Comparison of ENCODE assay signal across 8 mouse cellular contexts in genomic region chr7:4923586-4924364, GRCm38 (mm10). TPM values are rescaled to one million over a fixed set of nuclear protein-coding genes. Genes with fewer than 3 reads are reported as not detected.
DNase-seq lines count a peak whose midpoint lies in the region; ATAC-seq and TF ChIP-seq lines count a peak whose summit lies in the region.

No protein-coding gene starts in this region.

- peak overlapping the region; percentile 74 for H3K4me2 ChIP-seq in forebrain, embryonic 13.5 days

- ATAC-seq in cerebellum, adult (ENCODE audit: insufficient number of reproducible peaks, low FRiP score, low TSS enrichment), result peak; percentile 43
- ATAC-seq in forebrain, embryonic 13.5 days, result no peak

- DNase-seq in gastrocnemius, adult 2 months, result peak; percentile 73
- DNase-seq in gastrocnemius, adult 18-20 months (ENCODE audit: low spot score), result no peak
- DNase-seq in heart, postnatal 4 days, result peak; percentile 67
- DNase-seq in layer of hippocampus, postnatal 36 days, result peak; percentile 65 to 66
- peak; percentile 51 for DNase-seq in splenic B cell, adult 2 months (ENCODE audit: low read depth, low spot score)

- no peaks in the 10 kb centered on the region for H3K27me3 ChIP-seq in forebrain, embryonic 13.5 days
- H3K27me3 ChIP-seq in megakaryocyte, embryonic 14.5 days (replicated peaks), result peaks cover 58% of the 10 kb centered on the region
- H3K27me3 ChIP-seq in splenic B cell, adult 2 months (ENCODE audit: control insufficient read depth, insufficient read depth, low read length, poor library complexity, severe bottlenecking), result no peaks in the 10 kb centered on the region

- H3K9ac ChIP-seq in forebrain, embryonic 13.5 days, result peak overlapping the region; percentile 73

- peaks cover 58% of the 10 kb centered on the region for H3K4me1 ChIP-seq in forebrain, embryonic 13.5 days
- H3K4me1 ChIP-seq in megakaryocyte, embryonic 14.5 days, result peaks cover 64% of the 10 kb centered on the region

- intact Hi-C loops in gastrocnemius, adult 2 months (cut with DNase I), result no loop called here

- peak overlapping the region; percentile 84 for H3K27ac ChIP-seq in gastrocnemius, adult 2 months
- H3K27ac ChIP-seq in forebrain, embryonic 13.5 days, result peak overlapping the region; percentile 99

- TF ChIP-seq CTCF in gastrocnemius, adult 2 months (IDR thresholded peaks at IDR 0.05), result peak; percentile 55

- H3K4me3 ChIP-seq in gastrocnemius, adult 2 months, result peak overlapping the region; percentile 74
- H3K4me3 ChIP-seq in forebrain, embryonic 13.5 days, result peak overlapping the region; percentile 43
- peak overlapping the region; percentile 86 for H3K4me3 ChIP-seq in megakaryocyte, embryonic 14.5 days (replicated peaks)

- 4% methylated on average over 37 of the region's 37 CpGs for WGBS in forebrain, embryonic 13.5 days

- no peaks in the 10 kb centered on the region for H3K9me3 ChIP-seq in forebrain, embryonic 13.5 days (replicated peaks)
- H3K9me3 ChIP-seq in megakaryocyte, embryonic 14.5 days, result peaks cover 5% of the 10 kb centered on the region; the same call in 1 of the 2 replicates

- H3K36me3 ChIP-seq in forebrain, embryonic 13.5 days (ENCODE audit: poor library complexity, severe bottlenecking), result peaks cover 28% of the 10 kb centered on the region
- H3K36me3 ChIP-seq in megakaryocyte, embryonic 14.5 days (replicated peaks; ENCODE audit: low read length), result peaks cover 28% of the 10 kb centered on the region
- peaks cover 3% of the 10 kb centered on the region for H3K36me3 ChIP-seq in splenic B cell, adult 2 months (ENCODE audit: control insufficient read depth, insufficient read depth, low read length, poor library complexity, severe bottlenecking)

RNA-seq across cellular contexts. Expression of gene Ssc5d, which starts 1.8 kb away (rescaled TPM):
- total RNA-seq in gastrocnemius, adult 2 months (2021), result 1 to 10 TPM; 4.3 to 8.7 TPM
- total RNA-seq in gastrocnemius, adult 18-20 months (2021), result 1 to 10 TPM; 3.9 to 4.7 TPM
- polyA plus RNA-seq in forebrain, embryonic 13.5 days (2015; fragmentation: Nextera tagmentation; extraction: Ambion mirVana), result 0.23 and 0.30 TPM in 2 replicates
- 10 to 100 TPM in 1 of 2 experiments, 1 to 10 TPM in 1; 8.7 to 11.1 TPM for total RNA-seq in heart, postnatal 4 days (2021)
- 1 to 10 TPM; 2.9 to 3.8 TPM for total RNA-seq in layer of hippocampus, postnatal 36 days (2021)
- 0.09 and 1.5 TPM in 2 replicates for polyA plus RNA-seq in megakaryocyte, embryonic 14.5 days (2012; ENCODE audit: insufficient read depth, low replicate concordance)

RNA-seq across cellular contexts. Expression of gene Nat14, which starts 1.9 kb away (rescaled TPM):
- total RNA-seq in gastrocnemius, adult 2 months (2021), result 1 to 10 TPM; 2.7 to 5.9 TPM
- total RNA-seq in gastrocnemius, adult 18-20 months (2021), result 1 to 10 TPM; 3.2 to 4.6 TPM
- polyA plus RNA-seq in forebrain, embryonic 13.5 days (2015; fragmentation: Nextera tagmentation; extraction: Ambion mirVana), result 21.2 and 24.9 TPM in 2 replicates
- total RNA-seq in heart, postnatal 4 days (2021), result 1 to 10 TPM; 3.9 to 6.2 TPM
- 100 to 1,000 TPM; 119 to 120 TPM for total RNA-seq in layer of hippocampus, postnatal 36 days (2021)
- 0.51 TPM in 1 of 2 replicates, not detected in the other for polyA plus RNA-seq in megakaryocyte, embryonic 14.5 days (2012; ENCODE audit: insufficient read depth, low replicate concordance)

RNA-seq across cellular contexts. Expression of gene Zfp628, which starts 8.8 kb away (rescaled TPM):
- 10 to 100 TPM in 1 of 2 experiments, 1 to 10 TPM in 1; 8.5 to 10.7 TPM for total RNA-seq in gastrocnemius, adult 2 months (2021)
- 1 to 10 TPM; 8.7 to 8.9 TPM for total RNA-seq in gastrocnemius, adult 18-20 months (2021)
- 4.3 and 4.5 TPM in 2 replicates for polyA plus RNA-seq in forebrain, embryonic 13.5 days (2015; fragmentation: Nextera tagmentation; extraction: Ambion mirVana)
- total RNA-seq in heart, postnatal 4 days (2021), result 10 to 100 TPM; 14.7 to 16.7 TPM
- total RNA-seq in layer of hippocampus, postnatal 36 days (2021), result 10 to 100 TPM; 12.7 to 13.2 TPM
- 33.6 and 53.4 TPM in 2 replicates for polyA plus RNA-seq in megakaryocyte, embryonic 14.5 days (2012; ENCODE audit: insufficient read depth, low replicate concordance)

RNA-seq across cellular contexts. Expression of gene Gm36210, which starts 17.5 kb away (rescaled TPM):
- under 1 TPM; 0.17 to 0.38 TPM for total RNA-seq in gastrocnemius, adult 2 months (2021)
- total RNA-seq in gastrocnemius, adult 18-20 months (2021), result under 1 TPM; 0.18 to 0.64 TPM
- 0.26 and 0.45 TPM in 2 replicates for polyA plus RNA-seq in forebrain, embryonic 13.5 days (2015; fragmentation: Nextera tagmentation; extraction: Ambion mirVana)
- total RNA-seq in heart, postnatal 4 days (2021), result not detected
- under 1 TPM; 0.51 to 0.62 TPM for total RNA-seq in layer of hippocampus, postnatal 36 days (2021)
- not detected in 2 replicates for polyA plus RNA-seq in megakaryocyte, embryonic 14.5 days (2012; ENCODE audit: insufficient read depth, low replicate concordance)

RNA-seq across cellular contexts. Expression of gene Sbk2, which starts 40.4 kb away (rescaled TPM):
- 10 to 100 TPM; 36.7 to 77.0 TPM for total RNA-seq in gastrocnemius, adult 2 months (2021)
- 100 to 1,000 TPM in 1 of 2 experiments, 10 to 100 TPM in 1; 37.4 to 119 TPM for total RNA-seq in gastrocnemius, adult 18-20 months (2021)
- not detected in 2 replicates for polyA plus RNA-seq in forebrain, embryonic 13.5 days (2015; fragmentation: Nextera tagmentation; extraction: Ambion mirVana)
- total RNA-seq in heart, postnatal 4 days (2021), result 10 to 100 TPM; 10.6 TPM
- total RNA-seq in layer of hippocampus, postnatal 36 days (2021), result under 1 TPM; 0.27 to 0.30 TPM
- 1.3 TPM in 1 of 2 replicates, not detected in the other for polyA plus RNA-seq in megakaryocyte, embryonic 14.5 days (2012; ENCODE audit: insufficient read depth, low replicate concordance)

Comparison
In these comparisons a context has a peak if more than half of its experiments do, and no peak if none do; other contexts are left out.
1. RNA of gene Nat14, which starts 1.9 kb away (total RNA-seq): 119 to 120 TPM in layer of hippocampus, postnatal 36 days; 3.9 to 6.2 TPM in heart, postnatal 4 days, 2.7 to 5.9 TPM in gastrocnemius, adult 2 months and 3.2 to 4.6 TPM in gastrocnemius, adult 18-20 months; every median in the first group is over 10 times any median in the second.
2. Peak in every context shown above with its lines, with median percentiles within 50 percentile points of each other: H3K4me3 ChIP-seq.